Mouse (Mus musculus) midbrain, postnatal 0 days (tissue): ENCODE measurements around the gene Mamstr. TPM values are rescaled to one million over a fixed set of nuclear protein-coding genes. Genes with fewer than 3 reads are reported as not detected.
A peak's percentile ranks its signal among the peaks of the same experiment; 100 is the strongest.

Experiments
- ATAC-seq: fragments of 200-750 bp; cut with Nextera tagmentation; 2 replicates; pipeline ENCODE4 v1.8.0; 2017; ENCODE audit warnings: moderate number of reproducible peaks, mild to moderate bottlenecking, moderate TSS enrichment, moderate library complexity; ENCODE audit not compliant: low FRiP score
- DNase-seq: peaks from one replicate; pipeline ENCODE4 v3.0.0-alpha.2; 2015; ENCODE audit warnings: low spot score
- H3K27ac ChIP-seq: fragments of 300-500 bp; sonication (generic); 2 replicates; pipeline ENCODE4 v1.5.1; 2014; ENCODE audit warnings: low read depth, mild to moderate bottlenecking, low read length, mixed read lengths
- H3K27me3 ChIP-seq: fragments of 300-500 bp; sonication (generic); 2 replicates; pipeline ENCODE4 v1.6.1; 2014; ENCODE audit warnings: low read length, control low read depth, mixed read lengths; ENCODE audit not compliant: insufficient read depth
- H3K36me3 ChIP-seq: fragments of 300-500 bp; sonication (generic); 2 replicates; pipeline ENCODE4 v1.6.1; 2014; ENCODE audit warnings: low read length, control low read depth, mixed read lengths; ENCODE audit not compliant: insufficient read depth
- H3K4me1 ChIP-seq: fragments of 300-500 bp; sonication (generic); 2 replicates; pipeline ENCODE4 v1.6.1; 2014; ENCODE audit warnings: mild to moderate bottlenecking, control low read depth, antibody characterized with exemption, low read length, mixed read lengths; ENCODE audit not compliant: insufficient read depth
- H3K4me2 ChIP-seq: fragments of 300-500 bp; sonication (generic); 2 replicates; pipeline ENCODE4 v1.6.1; 2014; ENCODE audit warnings: low read depth, mild to moderate bottlenecking, low read length, mixed read lengths; ENCODE audit not compliant: poor library complexity, severe bottlenecking
- H3K4me3 ChIP-seq: fragments of 300-500 bp; sonication (generic); 2 replicates; pipeline ENCODE4 v1.5.1; 2014; ENCODE audit warnings: low read depth, mild to moderate bottlenecking, low read length, moderate library complexity
- H3K9ac ChIP-seq: fragments of 300-500 bp; sonication (generic); replicated peaks from 2 replicates; pipeline ENCODE4 v1.6.1; 2014; ENCODE audit warnings: mild to moderate bottlenecking, low read length, moderate library complexity, mixed read lengths; ENCODE audit not compliant: poor library complexity, severe bottlenecking
- H3K9me3 ChIP-seq: fragments of 300-500 bp; sonication (generic); 2 replicates; pipeline ENCODE4 v1.6.1; 2016; ENCODE audit warnings: low read length, control low read depth
- CTCF ChIP-seq: IDR thresholded peaks from 2 replicates; pipeline ENCODE4 v1.5.1; 2016; ENCODE audit warnings: antibody characterized with exemption, mild to moderate bottlenecking
- WGBS: fragments of 180-500 bp; shearing (Covaris S2); extraction: QIAGEN DNeasy Blood & Tissue Kit; methylation state at CpG from one replicate; pipeline ENCODE4 v1.1.7; 2014; 5-methylcytosine and 5-hydroxymethylcytosine counted together
- polyA plus RNA-seq: library from polyadenylated mRNA; unstranded; fragments of >200 nt; fragmentation: Nextera tagmentation; extraction: Ambion mirVana; gene quantifications from 2 replicates; pipeline ENCODE4 v1.2.1, GENCODE M21; 2015
- total RNA-seq: library from RNA; depleted of rRNA; stranded (reverse); fragments of >200 nt; gene quantifications from 2 replicates; pipeline ENCODE4 v1.2.3, GENCODE M21; 2014

Gene Mamstr
- total and polyA plus RNA-seq, 2 experiments from 2014 or later: 3.0 to 3.3 TPM

DNA sequence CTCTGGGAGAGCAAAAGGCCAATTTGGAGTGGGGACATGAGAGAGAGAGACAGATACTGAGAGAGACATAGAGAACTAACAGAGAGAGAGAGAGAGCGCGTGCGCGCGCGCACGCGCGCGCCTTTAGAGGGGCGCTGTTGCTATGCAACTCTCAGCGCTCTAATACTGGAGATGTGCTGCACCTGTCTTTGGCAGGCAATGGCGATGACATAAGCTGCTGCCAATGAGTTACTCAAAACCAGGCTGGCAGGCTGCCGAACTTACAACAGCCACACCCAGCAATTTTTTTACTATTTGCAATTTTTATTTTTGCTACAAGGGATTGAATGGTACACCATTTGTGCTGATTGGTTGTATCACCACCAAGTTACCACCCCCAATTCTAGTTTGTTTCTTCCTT is 28.0 kb downstream of the Mamstr start:
- no peak overlapping the region for H3K9ac ChIP-seq
- H3K27me3 ChIP-seq: no peaks in the 10 kb centered on the region
- WGBS: 64% methylated on average over 14 of the region's 14 CpGs
- no peak for TF ChIP-seq CTCF
- no peak overlapping the region for H3K4me3 ChIP-seq
- no peaks in the 10 kb centered on the region for H3K4me1 ChIP-seq
- no peaks in the 10 kb centered on the region for H3K9me3 ChIP-seq
- ATAC-seq: no peak
- peak; percentile 42 for DNase-seq
- H3K4me2 ChIP-seq: no peak overlapping the region
- no peaks in the 10 kb centered on the region for H3K36me3 ChIP-seq
- H3K27ac ChIP-seq: no peak overlapping the region

DNA sequence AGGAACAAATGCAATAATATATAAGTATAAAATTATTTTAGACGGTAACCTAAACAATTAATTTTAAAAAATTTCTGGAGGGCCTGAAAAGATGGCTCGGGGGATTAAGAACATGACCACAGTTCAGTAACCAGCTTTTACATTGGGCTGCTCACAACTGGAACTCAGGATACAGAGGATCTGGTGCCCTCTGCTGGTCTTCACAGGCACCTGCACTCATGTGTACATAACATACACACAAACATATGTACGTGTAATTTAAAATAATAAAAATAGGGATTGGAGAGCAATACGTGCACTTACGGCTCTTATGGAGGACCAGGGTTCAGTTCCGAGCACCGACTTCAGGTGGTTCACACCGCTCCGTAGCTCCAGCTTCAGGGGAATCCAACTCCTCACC is 29.1 kb downstream of the Mamstr start:
- no peaks in the 10 kb centered on the region for H3K9me3 ChIP-seq
- no peak overlapping the region for H3K4me3 ChIP-seq
- no peaks in the 10 kb centered on the region for H3K36me3 ChIP-seq
- H3K27ac ChIP-seq: no peak overlapping the region
- ATAC-seq: no peak
- H3K4me2 ChIP-seq: no peak overlapping the region
- 97% methylated on average over 9 of the region's 9 CpGs for WGBS
- no peak for DNase-seq
- no peaks in the 10 kb centered on the region for H3K27me3 ChIP-seq
- H3K4me1 ChIP-seq: no peaks in the 10 kb centered on the region
- H3K9ac ChIP-seq: no peak overlapping the region
- peak; percentile 24; the same call in 1 of the 2 replicates for TF ChIP-seq CTCF

DNA sequence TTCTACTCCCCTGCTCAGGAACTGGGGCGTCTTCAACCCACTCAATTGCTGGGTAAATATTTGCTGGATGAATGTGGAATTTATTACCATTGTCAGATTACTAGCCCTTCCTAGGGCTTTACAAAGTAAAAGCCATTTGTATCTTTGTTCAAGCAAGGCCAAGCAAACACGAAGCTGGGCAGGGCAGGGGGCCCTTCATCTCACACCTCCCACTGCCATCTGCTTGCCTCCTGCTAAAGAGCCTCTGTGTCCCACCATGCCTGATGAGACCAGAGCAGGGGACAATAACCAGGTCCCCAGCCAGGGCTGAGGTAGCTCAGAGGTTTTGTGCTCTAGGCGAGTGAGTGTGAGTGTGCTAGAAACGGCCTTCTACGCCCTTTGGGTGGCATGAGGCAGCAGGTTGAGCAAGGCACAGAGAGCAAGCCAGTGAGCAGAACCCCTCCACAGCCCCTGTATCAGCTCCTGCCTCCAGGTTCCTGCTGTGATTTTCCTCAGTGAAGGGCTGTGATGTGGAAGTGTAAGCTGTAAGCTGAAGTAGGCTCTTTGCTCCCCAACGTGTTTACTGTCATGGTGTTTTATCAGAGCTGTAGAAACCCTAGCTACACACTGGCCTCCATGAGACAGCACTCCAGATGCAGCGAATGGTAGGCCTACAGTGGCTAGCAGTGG is 38.0 kb downstream of the Mamstr start:
- Histone ChIP-seq H3K27me3 (no peaks in the 10 kb centered on the region), H3K36me3 (no peaks in the 10 kb centered on the region), H3K27ac (no peak overlapping the region), H3K4me2 (no peak overlapping the region), H3K9ac (no peak overlapping the region), H3K9me3 (no peaks in the 10 kb centered on the region), H3K4me1 (no peaks in the 10 kb centered on the region), H3K4me3 (no peak overlapping the region)
- no peak for TF ChIP-seq CTCF
- ATAC-seq: no peak
- no peak for DNase-seq
- 76% methylated on average over 7 of the region's 7 CpGs for WGBS

DNA sequence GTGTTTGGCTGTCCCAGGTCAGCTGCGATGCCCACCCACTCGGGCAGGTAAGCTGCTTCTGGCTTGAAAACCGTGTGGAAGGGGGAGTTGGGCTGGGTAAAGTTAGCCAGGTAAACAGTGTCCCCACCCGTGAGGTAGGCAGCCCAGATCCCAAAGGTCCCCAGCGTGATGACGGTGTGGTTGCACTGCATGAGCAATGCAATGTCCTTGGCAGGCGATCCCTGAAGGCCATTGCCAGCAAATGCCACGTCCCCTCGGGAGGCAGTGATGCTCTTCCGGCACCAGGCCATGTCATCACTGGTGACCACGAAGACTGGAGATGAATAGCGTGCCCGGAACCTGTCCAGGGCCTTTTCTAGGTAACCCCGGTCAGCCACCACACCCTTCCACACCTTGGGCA is 38.7 kb downstream of the Mamstr start:
- Histone ChIP-seq H3K4me3 (no peak overlapping the region), H3K27me3 (no peaks in the 10 kb centered on the region), H3K9ac (no peak overlapping the region), H3K4me1 (no peaks in the 10 kb centered on the region), H3K9me3 (no peaks in the 10 kb centered on the region), H3K27ac (no peak overlapping the region), H3K36me3 (no peaks in the 10 kb centered on the region), H3K4me2 (no peak overlapping the region)
- no peak for TF ChIP-seq CTCF
- DNase-seq: no peak
- ATAC-seq: no peak
- WGBS: 93% methylated on average over 14 of the region's 14 CpGs

DNA sequence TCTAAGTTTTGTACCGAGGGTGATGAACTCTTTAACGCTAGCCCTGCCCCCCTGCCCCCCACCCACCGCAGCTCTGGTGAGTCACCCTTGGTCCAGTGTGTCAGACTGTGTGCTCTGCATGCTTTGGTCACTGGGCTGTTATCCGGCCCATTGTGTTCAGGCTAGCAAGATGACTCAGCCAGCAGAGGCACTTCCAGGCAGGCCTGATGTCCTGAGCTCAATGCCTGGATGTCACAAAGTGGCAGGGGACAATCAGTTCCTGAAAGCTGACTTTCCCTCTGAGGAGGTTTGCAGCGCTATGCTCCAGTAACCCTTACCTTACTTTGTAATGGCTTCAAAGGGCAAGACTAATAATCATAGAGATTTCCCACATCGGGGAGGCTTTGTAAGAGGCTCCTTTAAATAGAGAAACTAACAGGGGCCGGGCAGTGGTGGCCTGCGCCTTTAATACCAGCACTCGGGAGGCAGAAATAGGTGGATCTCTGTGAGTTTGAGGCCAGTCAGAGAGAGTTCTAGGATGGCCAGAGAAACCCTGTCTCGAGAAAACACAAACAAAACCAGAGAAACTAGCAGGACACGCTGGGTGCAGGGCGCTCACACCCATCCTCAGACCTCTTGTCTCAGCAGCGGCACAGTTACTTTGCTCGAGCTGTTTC is 40.3 kb downstream of the Mamstr start:
- ATAC-seq: no peak
- H3K27me3 ChIP-seq: no peaks in the 10 kb centered on the region
- H3K27ac ChIP-seq: no peak overlapping the region
- TF ChIP-seq CTCF: no peak
- H3K9me3 ChIP-seq: no peaks in the 10 kb centered on the region
- DNase-seq: no peak
- H3K9ac ChIP-seq: no peak overlapping the region
- H3K4me2 ChIP-seq: no peak overlapping the region
- no peak overlapping the region for H3K4me3 ChIP-seq
- 53% methylated on average over 14 of the region's 14 CpGs for WGBS
- H3K4me1 ChIP-seq: no peaks in the 10 kb centered on the region
- no peaks in the 10 kb centered on the region for H3K36me3 ChIP-seq

DNA sequence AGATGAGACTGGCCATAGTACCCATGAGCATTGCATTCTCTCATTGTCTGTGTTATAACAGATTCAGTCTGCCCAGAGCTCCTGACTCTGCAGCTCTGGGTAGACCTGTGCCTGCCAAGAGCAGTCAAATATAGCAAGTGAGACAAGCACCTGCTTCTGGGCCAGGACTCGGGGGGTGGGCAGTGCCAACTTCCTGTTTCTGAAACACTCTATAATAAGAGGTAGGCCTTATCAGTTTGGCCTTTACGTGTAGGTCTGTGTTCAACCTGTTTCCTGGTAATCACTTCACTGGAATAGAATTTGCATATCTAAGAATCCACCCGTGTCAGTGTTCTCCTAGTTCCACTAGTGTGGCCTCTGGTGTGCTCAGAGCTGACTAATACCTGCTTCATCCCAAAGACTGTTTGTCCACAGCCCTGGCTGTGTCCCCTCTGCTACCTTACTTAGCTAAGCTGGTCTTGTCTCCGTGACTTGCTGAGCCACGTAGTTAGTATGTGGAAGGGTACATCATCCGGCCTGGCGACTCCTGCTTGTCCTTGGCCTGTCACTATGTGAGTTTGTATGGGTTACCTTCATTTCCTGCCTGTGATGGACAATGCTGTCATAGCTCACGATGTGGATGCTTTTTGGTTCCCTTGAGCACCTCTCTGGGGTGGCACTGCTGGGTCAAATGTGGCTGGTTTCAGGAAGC is 41.4 kb downstream of the Mamstr start:
- Histone ChIP-seq H3K9ac (no peak overlapping the region), H3K27ac (no peak overlapping the region), H3K4me1 (no peaks in the 10 kb centered on the region), H3K9me3 (no peaks in the 10 kb centered on the region), H3K27me3 (no peaks in the 10 kb centered on the region), H3K4me2 (no peak overlapping the region), H3K36me3 (no peaks in the 10 kb centered on the region), H3K4me3 (no peak overlapping the region)
- WGBS: 88% methylated on average over 8 of the region's 8 CpGs
- TF ChIP-seq CTCF: no peak
- DNase-seq: no peak
- ATAC-seq: no peak
